9 mouse cellular contexts compared by ENCODE assay signal in genomic region chr1:152798125-152798524, GRCm38 (mm10). TPM values are rescaled to one million over a fixed set of nuclear protein-coding genes. Genes with fewer than 3 reads are reported as not detected.
DNase-seq lines count a peak whose midpoint lies in the region; ATAC-seq and TF ChIP-seq lines count a peak whose summit lies in the region.
"Had no signal": no experiment of that assay in that cellular context is flagged by ENCODE, and none has a peak within 500 bp of the region (broad histone marks: within the 10 kb centered on the region; RNA-seq: fewer than 3 reads in every experiment).

No protein-coding gene starts in this region.

- H3K27me3 ChIP-seq in lung, embryonic 15.5 days = no peaks in the 10 kb centered on the region
- H3K27me3 ChIP-seq: embryonic facial prominence, embryonic 15.5 days had no signal

- no peak for TF ChIP-seq POLR2A in bone marrow macrophage, adult 2 months (IDR thresholded peaks at IDR 0.05; ENCODE audit: borderline replicate concordance, low read depth, low read length)

- TF ChIP-seq CTCF in bone marrow macrophage, adult 2 months (IDR thresholded peaks at IDR 0.05; ENCODE audit: low read depth, low read length) = no peak

- H3K4me3 ChIP-seq in lung, embryonic 15.5 days = no peak overlapping the region
- H3K4me3 ChIP-seq in bone marrow macrophage, adult 2 months (ENCODE audit: insufficient read depth, low read length) = no peak overlapping the region
- H3K4me3 ChIP-seq: embryonic facial prominence, embryonic 15.5 days had no signal

- H3K4me2 ChIP-seq in lung, embryonic 15.5 days = no peak overlapping the region
- H3K4me2 ChIP-seq: embryonic facial prominence, embryonic 15.5 days had no signal

- H3K27ac ChIP-seq in lung, embryonic 15.5 days = no peak overlapping the region
- peak overlapping the region; percentile 92 for H3K27ac ChIP-seq in bone marrow macrophage, adult 2 months (ENCODE audit: insufficient read depth, low read depth, low read length)
- H3K27ac ChIP-seq: embryonic facial prominence, embryonic 15.5 days had no signal

- 0 out of 2 replicates have a peak, but pooled peaks have one; percentile 32 for ATAC-seq in lung, embryonic 15.5 days (ENCODE audit: borderline replicate concordance, extremely low read depth, low FRiP score, low TSS enrichment)
- ATAC-seq in hematopoietic stem cell, adult 5-6 weeks (replicated peaks in 1 of 2; ENCODE audit: insufficient read depth in 1 of 2, low FRiP score in 2 of 2, low TSS enrichment in 1 of 2, low read depth in 1 of 2, poor library complexity in 2 of 2, severe bottlenecking in 2 of 2) = peak; percentile 85 to 97
- ATAC-seq in monocyte, adult 5-6 weeks (replicated peaks; ENCODE audit: insufficient number of reproducible peaks, low FRiP score, low TSS enrichment, poor library complexity, severe bottlenecking) = peak; percentile 94

- 49% methylated on average over 9 of the region's 9 CpGs for WGBS in lung, embryonic 15.5 days

- H3K9ac ChIP-seq in lung, embryonic 15.5 days = no peak overlapping the region
- H3K9ac ChIP-seq: embryonic facial prominence, embryonic 15.5 days had no signal

- no peak for DNase-seq in lung, postnatal 4 days
- no peak for DNase-seq in cerebellum, adult 9-10 months
- DNase-seq in urinary bladder, postnatal 14 days (ENCODE audit: low spot score) = no peak

- H3K9me3 ChIP-seq in lung, embryonic 15.5 days = no peaks in the 10 kb centered on the region
- H3K9me3 ChIP-seq: embryonic facial prominence, embryonic 15.5 days had no signal

- H3K36me3 ChIP-seq in lung, embryonic 15.5 days = no peaks in the 10 kb centered on the region
- H3K36me3 ChIP-seq: embryonic facial prominence, embryonic 15.5 days had no signal

- peaks cover 14% of the 10 kb centered on the region for H3K4me1 ChIP-seq in lung, embryonic 15.5 days
- H3K4me1 ChIP-seq in bone marrow macrophage, adult 2 months (ENCODE audit: control insufficient read depth, insufficient read depth, low read length) = peaks cover 50% of the 10 kb centered on the region

RNA-seq across cellular contexts. Expression of gene Ncf2, which starts 1.9 kb away (rescaled TPM):
- polyA plus RNA-seq in lung, embryonic 15.5 days (2015; fragmentation: Nextera tagmentation; extraction: Ambion mirVana) = 4.0 and 5.5 TPM in 2 replicates
- polyA plus RNA-seq in bone marrow macrophage, adult 2 months (2012; ENCODE audit: insufficient read depth, insufficient read length, missing spikeins) = 268 and 316 TPM in 2 replicates
- total RNA-seq in hematopoietic stem cell, adult 5-6 weeks (2017) = 104 and 105 TPM in 2 replicates
- 355 to 740 TPM (median 657 TPM) in 3 replicates for total RNA-seq in monocyte, adult 5-6 weeks (2017)

RNA-seq across cellular contexts. Expression of gene Arpc5, which starts 31.8 kb away (rescaled TPM):
- polyA plus RNA-seq in lung, embryonic 15.5 days (2015; fragmentation: Nextera tagmentation; extraction: Ambion mirVana) = 261 and 279 TPM in 2 replicates
- polyA plus RNA-seq in bone marrow macrophage, adult 2 months (2012; ENCODE audit: insufficient read depth, insufficient read length, missing spikeins) = 562 and 626 TPM in 2 replicates
- 129 and 144 TPM in 2 replicates for total RNA-seq in hematopoietic stem cell, adult 5-6 weeks (2017)
- 321 to 382 TPM (median 369 TPM) in 3 replicates for total RNA-seq in monocyte, adult 5-6 weeks (2017)

RNA-seq across cellular contexts. Expression of gene Rgl1, which starts 32.0 kb away (rescaled TPM):
- 42.7 and 47.1 TPM in 2 replicates for polyA plus RNA-seq in lung, embryonic 15.5 days (2015; fragmentation: Nextera tagmentation; extraction: Ambion mirVana)
- 9.7 and 11.9 TPM in 2 replicates for polyA plus RNA-seq in bone marrow macrophage, adult 2 months (2012; ENCODE audit: insufficient read depth, insufficient read length, missing spikeins)
- 14.3 and 17.0 TPM in 2 replicates for total RNA-seq in hematopoietic stem cell, adult 5-6 weeks (2017)
- total RNA-seq in monocyte, adult 5-6 weeks (2017) = 7.3 to 16.7 TPM (median 10.5 TPM) in 3 replicates

RNA-seq across cellular contexts. Expression of gene Apobec4, which starts 47.8 kb away (rescaled TPM):
- polyA plus RNA-seq in lung, embryonic 15.5 days (2015; fragmentation: Nextera tagmentation; extraction: Ambion mirVana) = 0.12 TPM in 1 of 2 replicates, not detected in the other
- not detected in 2 replicates for polyA plus RNA-seq in bone marrow macrophage, adult 2 months (2012; ENCODE audit: insufficient read depth, insufficient read length, missing spikeins)
- not detected in 2 replicates for total RNA-seq in hematopoietic stem cell, adult 5-6 weeks (2017)
- total RNA-seq in monocyte, adult 5-6 weeks (2017) = not detected in 3 replicates
- total RNA-seq: gastrocnemius, adult 18-20 months had no signal

Comparison
In these comparisons a context has a peak if more than half of its experiments do, and no peak if none do; other contexts are left out.
1. ATAC-seq: peak in every context shown above with its lines; median percentile 94 in monocyte, adult 5-6 weeks; 91 in hematopoietic stem cell, adult 5-6 weeks; 32 in lung, embryonic 15.5 days.